Mouse (Mus musculus) midbrain, embryonic 14.5 days (tissue): ENCODE data around the gene Cenpt. TPM values are rescaled to one million over a fixed set of nuclear protein-coding genes. Genes with fewer than 3 reads are reported as not detected.

ENCODE experiments used
- ATAC-seq: fragments of 200-750 bp; cut with Nextera tagmentation; 2 replicates; pipeline ENCODE4 v1.8.0; 2017; ENCODE audit warnings: moderate number of reproducible peaks, moderate library complexity; ENCODE audit not compliant: low FRiP score, low TSS enrichment
- DNase-seq: peaks from one replicate; pipeline ENCODE4 v3.0.0-alpha.2; 2015
- H3K27ac ChIP-seq: fragments of 300-500 bp; sonication (generic); replicated peaks from 2 replicates; pipeline ENCODE4 v1.5.1; 2014; ENCODE audit warnings: mild to moderate bottlenecking, low read depth, low read length, moderate library complexity
- H3K27me3 ChIP-seq: fragments of 300-500 bp; sonication (generic); 2 replicates; pipeline ENCODE4 v1.6.1; 2014; ENCODE audit warnings: low read length, control low read depth, mixed read lengths; ENCODE audit not compliant: control insufficient read depth, insufficient read depth
- H3K36me3 ChIP-seq: fragments of 300-500 bp; sonication (generic); 2 replicates; pipeline ENCODE4 v1.6.1; 2014; ENCODE audit warnings: low read length, control low read depth; ENCODE audit not compliant: control insufficient read depth, insufficient read depth
- H3K4me1 ChIP-seq: fragments of 300-500 bp; sonication (generic); 2 replicates; pipeline ENCODE4 v1.6.1; 2014; ENCODE audit warnings: mild to moderate bottlenecking, antibody characterized with exemption, low read length, control low read depth; ENCODE audit not compliant: control insufficient read depth, insufficient read depth
- H3K4me2 ChIP-seq: fragments of 300-500 bp; sonication (generic); 2 replicates; pipeline ENCODE4 v1.6.1; 2014; ENCODE audit warnings: mild to moderate bottlenecking, low read length, moderate library complexity
- H3K4me3 ChIP-seq: fragments of 300-500 bp; sonication (generic); replicated peaks from 2 replicates; pipeline ENCODE4 v1.5.1; 2014; ENCODE audit warnings: low read depth, low read length
- H3K9ac ChIP-seq: fragments of 300-500 bp; sonication (generic); replicated peaks from 2 replicates; pipeline ENCODE4 v1.6.1; 2014; ENCODE audit warnings: mild to moderate bottlenecking, low read length, moderate library complexity
- H3K9me3 ChIP-seq: fragments of 300-500 bp; sonication (generic); 2 replicates; pipeline ENCODE4 v1.6.1; 2016; ENCODE audit warnings: low read length, control low read depth, mixed read lengths; ENCODE audit not compliant: control insufficient read depth
- WGBS: fragments of 180-500 bp; shearing (Covaris S2); extraction: QIAGEN DNeasy Blood & Tissue Kit; methylation state at CpG from one replicate; pipeline ENCODE4 v1.1.7; 2014; 5-methylcytosine and 5-hydroxymethylcytosine counted together
- polyA plus RNA-seq: library from polyadenylated mRNA; unstranded; fragments of >200 nt; fragmentation: Nextera tagmentation; extraction: Ambion mirVana; gene quantifications from 2 replicates; pipeline ENCODE4 v1.2.1, GENCODE M21; 2014

The Cenpt gene
- polyA plus RNA-seq, 1 experiment from 2014 or later = 55.7 TPM

GRCm38 (mm10) chr8:105805964-105806363 is 47.1 kb downstream of the Cenpt start:
- no peak overlapping the region for H3K4me3 ChIP-seq

GRCm38 (mm10) chr8:105805346-105805745 is 47.7 kb downstream of the Cenpt start:
- Histone ChIP-seq H3K4me2 (no peak overlapping the region), H3K9ac (no peak overlapping the region), H3K9me3 (no peaks in the 10 kb centered on the region), H3K4me3 (no peak overlapping the region), H3K4me1 (no peaks in the 10 kb centered on the region), H3K27ac (no peak overlapping the region), H3K36me3 (peaks cover 13% of the 10 kb centered on the region; the same call in 1 of the 2 replicates), H3K27me3 (no peaks in the 10 kb centered on the region)
- DNase-seq (no peak), ATAC-seq (no peak)
- WGBS = 81% methylated on average over 3 of the region's 3 CpGs

More at GRCm38 (mm10) chr8:105805964-105806363, 47.1 kb downstream of the Cenpt start:
- Histone ChIP-seq H3K27ac (no peak overlapping the region), H3K4me1 (no peaks in the 10 kb centered on the region), H3K9me3 (no peaks in the 10 kb centered on the region), H3K27me3 (no peaks in the 10 kb centered on the region), H3K9ac (no peak overlapping the region), H3K4me2 (no peak overlapping the region), H3K36me3 (peaks cover 13% of the 10 kb centered on the region; the same call in 1 of the 2 replicates)
- 95% methylated on average over 1 of the region's 1 CpGs for WGBS
- no peak for ATAC-seq
- no peak for DNase-seq

GRCm38 (mm10) chr8:105804797-105805196 is 48.3 kb downstream of the Cenpt start:
- Histone ChIP-seq H3K4me1 (no peaks in the 10 kb centered on the region), H3K4me2 (no peak overlapping the region), H3K27me3 (no peaks in the 10 kb centered on the region), H3K9me3 (no peaks in the 10 kb centered on the region), H3K27ac (no peak overlapping the region), H3K36me3 (peaks cover 13% of the 10 kb centered on the region; the same call in 1 of the 2 replicates), H3K4me3 (no peak overlapping the region), H3K9ac (no peak overlapping the region)
- WGBS = 94% methylated on average over 7 of the region's 7 CpGs
- no peak for DNase-seq
- no peak for ATAC-seq

- Histone ChIP-seq H3K4me1 (no peaks in the 10 kb centered on the region), H3K4me3 (no peak overlapping the region), H3K36me3 (peaks cover 13% of the 10 kb centered on the region; the same call in 1 of the 2 replicates), H3K27ac (no peak overlapping the region), H3K9me3 (no peaks in the 10 kb centered on the region), H3K9ac (no peak overlapping the region), H3K27me3 (no peaks in the 10 kb centered on the region), H3K4me2 (no peak overlapping the region)
- 94% methylated on average over 6 of the region's 6 CpGs for WGBS
- DNase-seq (no peak), ATAC-seq (no peak)
Observed at GRCm38 (mm10) chr8:105801153-105801904, 51.7 kb downstream of the Cenpt start.

GRCm38 (mm10) chr8:105799091-105799812 is 53.8 kb downstream of the Cenpt start:
- WGBS = 61% methylated on average over 8 of the region's 8 CpGs
- Histone ChIP-seq H3K36me3 (peaks cover 5% of the 10 kb centered on the region; the same call in 1 of the 2 replicates), H3K9ac (no peak overlapping the region), H3K27me3 (no peaks in the 10 kb centered on the region), H3K4me3 (no peak overlapping the region), H3K4me1 (no peaks in the 10 kb centered on the region), H3K4me2 (no peak overlapping the region), H3K9me3 (no peaks in the 10 kb centered on the region), H3K27ac (no peak overlapping the region)
- DNase-seq = peak; percentile 67
- no peak for ATAC-seq

- 95% methylated on average over 5 of the region's 5 CpGs for WGBS
- Histone ChIP-seq H3K9ac (no peak overlapping the region), H3K4me3 (no peak overlapping the region), H3K27me3 (no peaks in the 10 kb centered on the region), H3K36me3 (peaks cover 3% of the 10 kb centered on the region; the same call in 1 of the 2 replicates), H3K4me2 (no peak overlapping the region), H3K27ac (no peak overlapping the region), H3K9me3 (no peaks in the 10 kb centered on the region), H3K4me1 (no peaks in the 10 kb centered on the region)
- DNase-seq = no peak
- ATAC-seq = no peak
Observed at GRCm38 (mm10) chr8:105798408-105798807, 54.7 kb downstream of the Cenpt start.

- Histone ChIP-seq H3K36me3 (peaks cover 5% of the 10 kb centered on the region; the same call in 1 of the 2 replicates), H3K9me3 (no peaks in the 10 kb centered on the region), H3K4me2 (no peak overlapping the region), H3K27ac (no peak overlapping the region), H3K4me1 (no peaks in the 10 kb centered on the region), H3K9ac (no peak overlapping the region), H3K4me3 (no peak overlapping the region), H3K27me3 (no peaks in the 10 kb centered on the region)
- no peak for ATAC-seq
- WGBS = 90% methylated on average over 1 of the region's 1 CpGs
- no peak for DNase-seq
Observed at GRCm38 (mm10) chr8:105795785-105796184, 57.3 kb downstream of the Cenpt start.
